Mouse (Mus musculus) E14TG2a.4 (cell line): ENCODE measurements around the gene Rab14.

Experiments used
- CTCF ChIP-seq: conservative IDR thresholded peaks from 2 replicates; pipeline ENCODE4 v1.5.1; 2014; ENCODE audit warnings: low read length
- POU5F1 ChIP-seq: IDR thresholded peaks from 2 replicates; pipeline ENCODE4 v1.6.1; 2014; ENCODE audit warnings: low read length, borderline replicate concordance

GRCm38 (mm10) chr2:35169452-35169851, 31.5 kb downstream of the Rab14 start:
- no peak for TF ChIP-seq CTCF
- TF ChIP-seq POU5F1, result no peak
